Mouse (Mus musculus): ENCODE results near the gene Myo1e. TPM values are rescaled to one million over a fixed set of nuclear protein-coding genes. Genes with fewer than 3 reads are reported as not detected.

The Myo1e gene
- polyA plus RNA-seq, 1 experiment, result 19.5 TPM

- H3K4me3 ChIP-seq (ENCODE audit: low read depth, low read length), result peak overlapping the region; percentile 78
- no peaks in the 10 kb centered on the region for H3K36me3 ChIP-seq (ENCODE audit: control insufficient read depth, insufficient read depth, low read length)
- WGBS, result under 1% methylated on average over 26 of the region's 26 CpGs
- peak overlapping the region; percentile 86 for H3K27ac ChIP-seq (ENCODE audit: insufficient read depth, low read depth, low read length)
- H3K27me3 ChIP-seq (ENCODE audit: control insufficient read depth, insufficient read depth, low read length), result no peaks in the 10 kb centered on the region
- peaks cover 11% of the 10 kb centered on the region for H3K4me1 ChIP-seq (ENCODE audit: control insufficient read depth, insufficient read depth, insufficient read length, low read length)
- TF ChIP-seq POLR2A (IDR thresholded peaks at IDR 0.05; ENCODE audit: low read depth, low read length) (no peak), CTCF (IDR thresholded peaks at IDR 0.05; ENCODE audit: extremely low read depth, insufficient read length, insufficient replicate concordance, low read depth, low read length) (no peak)
Measured at GRCm38 (mm10) chr9:70207981-70208521, 901 bp downstream of the Myo1e start.

DNA sequence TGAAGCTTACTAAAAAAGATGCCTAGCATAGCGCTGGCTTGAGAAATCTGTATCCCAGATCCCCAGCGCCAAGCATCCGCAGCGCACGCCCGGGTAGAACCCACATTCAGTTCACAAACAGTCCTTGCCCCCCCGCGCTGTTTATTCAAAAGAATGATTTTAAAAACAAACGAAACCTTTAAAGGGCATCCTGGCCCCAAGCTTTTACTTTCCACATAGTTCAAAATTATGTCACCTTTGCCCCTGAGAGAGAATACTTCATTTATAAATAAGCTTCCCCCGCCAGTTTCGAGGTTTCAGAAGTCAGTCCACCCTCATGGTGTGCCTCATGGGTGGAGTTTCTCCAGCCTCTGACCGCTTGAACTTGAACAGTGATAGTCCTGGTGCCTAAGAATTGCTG, 1.6 kb downstream of the Myo1e start:
- H3K27ac ChIP-seq (ENCODE audit: insufficient read depth, low read depth, low read length), result peak overlapping the region; percentile 86; the same call in 1 of the 2 replicates
- peak overlapping the region; percentile 78 for H3K4me3 ChIP-seq (ENCODE audit: low read depth, low read length)
- whole genome bisulfite sequencing, result 9% methylated on average over 12 of the region's 12 CpGs
- no peaks in the 10 kb centered on the region for H3K27me3 ChIP-seq (ENCODE audit: control insufficient read depth, insufficient read depth, low read length)
- H3K36me3 ChIP-seq (ENCODE audit: control insufficient read depth, insufficient read depth, low read length), result no peaks in the 10 kb centered on the region
- H3K4me1 ChIP-seq (ENCODE audit: control insufficient read depth, insufficient read depth, insufficient read length, low read length), result peaks cover 11% of the 10 kb centered on the region
- TF ChIP-seq POLR2A (IDR thresholded peaks at IDR 0.05; ENCODE audit: low read depth, low read length) (no peak), CTCF (IDR thresholded peaks at IDR 0.05; ENCODE audit: extremely low read depth, insufficient read length, insufficient replicate concordance, low read depth, low read length) (no peak)

DNA sequence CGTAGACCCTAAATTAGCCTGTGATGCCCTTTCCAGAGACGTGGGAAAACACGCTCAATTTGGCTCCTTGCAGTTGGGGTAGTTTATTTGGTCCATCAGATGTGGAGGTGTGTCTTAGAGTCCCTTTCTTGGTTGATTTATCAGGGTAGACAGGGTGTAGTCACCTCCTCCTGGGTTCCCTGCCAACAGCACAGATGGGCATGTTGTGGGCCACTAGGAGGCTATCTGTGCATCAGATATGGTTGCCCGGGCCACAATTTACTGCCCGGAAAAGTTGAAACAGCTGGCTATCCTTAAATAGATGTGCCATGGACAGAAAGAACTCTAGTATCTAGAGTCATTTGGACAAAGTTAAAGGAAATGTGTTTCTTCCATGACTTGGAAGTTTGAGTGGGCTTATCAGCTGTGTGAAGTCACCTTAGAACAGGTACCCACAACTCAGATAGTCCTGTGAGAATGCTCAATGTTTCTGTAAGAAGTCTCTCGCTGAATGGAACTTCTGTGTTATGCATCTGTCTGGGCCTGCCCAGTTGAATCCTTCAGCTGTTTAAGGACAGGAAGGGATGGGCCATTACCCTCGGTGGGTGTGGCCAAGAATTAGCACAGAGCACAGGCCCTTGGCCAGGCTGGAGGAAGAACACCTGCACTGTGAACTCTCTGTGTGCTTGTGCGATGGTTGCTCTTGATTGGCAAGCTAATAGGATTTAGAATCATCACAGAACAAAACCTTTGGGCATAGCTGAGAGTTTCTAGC, 2.3 kb downstream of the Myo1e start:
- peak overlapping the region; percentile 32 for H3K4me3 ChIP-seq (ENCODE audit: low read depth, low read length)

DNA sequence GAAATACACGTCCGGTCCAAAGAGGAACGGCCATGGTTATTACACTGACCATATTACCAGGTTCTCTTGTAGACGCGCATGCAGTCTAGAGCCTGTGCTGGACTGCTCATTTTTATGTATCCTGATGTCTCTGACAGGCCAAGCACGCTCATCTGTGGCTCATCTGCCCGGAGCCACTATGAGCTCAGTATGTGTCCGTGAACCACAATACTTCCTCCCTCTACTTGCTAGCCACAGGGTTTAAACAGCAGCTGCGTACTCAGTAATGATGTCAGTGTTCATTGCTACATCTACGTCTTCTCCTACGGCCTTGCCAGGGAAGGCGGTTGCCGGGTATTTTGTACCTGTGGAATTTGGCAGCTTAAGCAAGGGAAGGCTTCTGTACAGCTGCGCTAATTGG, 4.5 kb downstream of the Myo1e start:
- 87% methylated on average over 14 of the region's 14 CpGs for WGBS
- Histone ChIP-seq H3K27me3 (ENCODE audit: control insufficient read depth, insufficient read depth, low read length) (no peaks in the 10 kb centered on the region), H3K27ac (ENCODE audit: insufficient read depth, low read depth, low read length) (no peak overlapping the region), H3K4me1 (ENCODE audit: control insufficient read depth, insufficient read depth, insufficient read length, low read length) (peaks cover 6% of the 10 kb centered on the region), H3K4me3 (ENCODE audit: low read depth, low read length) (no peak overlapping the region), H3K36me3 (ENCODE audit: control insufficient read depth, insufficient read depth, low read length) (no peaks in the 10 kb centered on the region)
- no peak for TF ChIP-seq POLR2A (IDR thresholded peaks at IDR 0.05; ENCODE audit: low read depth, low read length)
- no peak for TF ChIP-seq CTCF (IDR thresholded peaks at IDR 0.05; ENCODE audit: extremely low read depth, insufficient read length, insufficient replicate concordance, low read depth, low read length)

More for the DNA sequence above, 2.3 kb downstream of the Myo1e start:
- peak overlapping the region; percentile 86 for H3K27ac ChIP-seq (ENCODE audit: insufficient read depth, low read depth, low read length)
- no peaks in the 10 kb centered on the region for H3K27me3 ChIP-seq (ENCODE audit: control insufficient read depth, insufficient read depth, low read length)
- H3K4me1 ChIP-seq (ENCODE audit: control insufficient read depth, insufficient read depth, insufficient read length, low read length), result peaks cover 11% of the 10 kb centered on the region
- WGBS, result 28% methylated on average over 8 of the region's 8 CpGs
- TF ChIP-seq POLR2A (IDR thresholded peaks at IDR 0.05; ENCODE audit: low read depth, low read length) (no peak), CTCF (IDR thresholded peaks at IDR 0.05; ENCODE audit: extremely low read depth, insufficient read length, insufficient replicate concordance, low read depth, low read length) (no peak)
- no peaks in the 10 kb centered on the region for H3K36me3 ChIP-seq (ENCODE audit: control insufficient read depth, insufficient read depth, low read length)

DNA sequence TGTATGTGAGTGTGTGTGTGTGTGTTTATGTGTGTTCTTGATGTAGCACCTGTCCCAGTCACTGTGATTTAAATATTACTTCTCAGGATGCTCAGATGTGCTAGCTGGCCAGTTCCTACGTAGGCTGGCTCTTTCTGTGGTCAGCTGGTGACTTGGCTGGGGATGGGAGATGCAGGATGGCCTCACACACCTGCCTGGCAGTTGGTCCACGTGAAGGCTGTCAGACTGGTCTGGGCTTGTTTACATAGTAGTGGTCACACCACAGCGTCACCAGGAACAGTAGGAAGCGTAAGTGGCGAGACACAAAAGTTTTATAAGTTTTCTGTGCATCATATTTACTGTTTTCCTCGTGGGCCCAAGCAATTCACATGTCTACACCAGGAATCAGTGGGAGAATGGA, 9.4 kb downstream of the Myo1e start:
- 63% methylated on average over 6 of the region's 6 CpGs for WGBS
- no peak overlapping the region for H3K27ac ChIP-seq (ENCODE audit: insufficient read depth, low read depth, low read length)
- TF ChIP-seq POLR2A (IDR thresholded peaks at IDR 0.05; ENCODE audit: low read depth, low read length) (no peak), CTCF (IDR thresholded peaks at IDR 0.05; ENCODE audit: extremely low read depth, insufficient read length, insufficient replicate concordance, low read depth, low read length) (no peak)
- H3K27me3 ChIP-seq (ENCODE audit: control insufficient read depth, insufficient read depth, low read length), result no peaks in the 10 kb centered on the region
- no peak overlapping the region for H3K4me3 ChIP-seq (ENCODE audit: low read depth, low read length)
- no peaks in the 10 kb centered on the region for H3K36me3 ChIP-seq (ENCODE audit: control insufficient read depth, insufficient read depth, low read length)
- peaks cover 17% of the 10 kb centered on the region; the same call in 1 of the 2 replicates for H3K4me1 ChIP-seq (ENCODE audit: control insufficient read depth, insufficient read depth, insufficient read length, low read length)

DNA sequence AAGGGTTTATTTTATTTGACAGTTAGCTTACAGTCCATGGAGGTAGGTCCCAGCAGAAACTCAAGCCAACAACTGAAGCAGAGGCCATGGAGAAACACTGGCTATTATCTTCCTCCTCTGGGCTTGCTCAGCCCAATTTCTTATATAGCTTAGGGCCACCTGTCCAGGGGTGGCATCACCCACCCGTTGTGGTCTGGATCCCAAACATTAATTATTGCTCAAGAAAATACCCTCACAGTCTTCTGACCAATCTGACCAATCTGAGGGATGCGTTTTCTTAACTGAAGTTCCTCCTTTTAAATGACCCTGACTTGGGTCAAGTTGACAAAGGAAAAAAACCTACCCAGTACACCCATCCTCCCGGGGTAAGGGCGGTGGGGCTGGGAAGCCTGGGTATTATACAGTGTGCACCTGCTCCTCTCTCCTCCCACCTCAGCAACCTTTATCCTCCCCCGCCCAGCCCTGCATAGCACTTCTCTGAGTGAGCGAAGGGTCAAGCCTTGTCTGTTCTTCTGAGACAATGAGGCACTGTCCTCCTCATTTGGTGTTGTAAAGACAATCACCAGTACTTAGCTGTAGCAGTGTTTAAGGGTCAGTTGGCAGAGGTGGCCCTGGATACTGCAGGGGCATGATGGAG, 12.3 kb downstream of the Myo1e start:
- Histone ChIP-seq H3K27ac (ENCODE audit: insufficient read depth, low read depth, low read length) (peak overlapping the region; percentile 68), H3K4me3 (ENCODE audit: low read depth, low read length) (no peak overlapping the region), H3K27me3 (ENCODE audit: control insufficient read depth, insufficient read depth, low read length) (no peaks in the 10 kb centered on the region), H3K4me1 (ENCODE audit: control insufficient read depth, insufficient read depth, insufficient read length, low read length) (peaks cover 18% of the 10 kb centered on the region; the same call in 1 of the 2 replicates), H3K36me3 (ENCODE audit: control insufficient read depth, insufficient read depth, low read length) (no peaks in the 10 kb centered on the region)
- no peak for TF ChIP-seq POLR2A (IDR thresholded peaks at IDR 0.05; ENCODE audit: low read depth, low read length)
- TF ChIP-seq CTCF (IDR thresholded peaks at IDR 0.05; ENCODE audit: extremely low read depth, insufficient read length, insufficient replicate concordance, low read depth, low read length), result no peak
- WGBS, result 25% methylated on average over 6 of the region's 6 CpGs
